Mouse (Mus musculus): ENCODE measurements around the gene Tmem184b. TPM values are rescaled to one million over a fixed set of nuclear protein-coding genes. Genes with fewer than 3 reads are reported as not detected.
A peak's percentile ranks its signal among the peaks of the same experiment; 100 is the strongest.

Gene Tmem184b
- total RNA-seq, 1 experiment from 2014 or later = 54.5 TPM

GRCm38 (mm10) chr15:79399231-79400052 lies 3.9 kb downstream of the Tmem184b start:
- DNase-seq = no peak

GRCm38 (mm10) chr15:79396736-79397135 lies 6.6 kb downstream of the Tmem184b start:
- no peak for DNase-seq

- no peak for DNase-seq
Measured at GRCm38 (mm10) chr15:79395281-79395680, 8.1 kb downstream of the Tmem184b start.

GRCm38 (mm10) chr15:79394842-79395241 lies 8.5 kb downstream of the Tmem184b start:
- DNase-seq = no peak

GRCm38 (mm10) chr15:79393101-79393500 lies 10.3 kb downstream of the Tmem184b start:
- no peak for DNase-seq

GRCm38 (mm10) chr15:79392527-79392926 lies 10.8 kb downstream of the Tmem184b start:
- no peak for DNase-seq

GRCm38 (mm10) chr15:79391447-79392093 lies 11.8 kb downstream of the Tmem184b start:
- DNase-seq = peak; percentile 69

GRCm38 (mm10) chr15:79390434-79390833 lies 12.9 kb downstream of the Tmem184b start:
- peak; percentile 65 for DNase-seq

GRCm38 (mm10) chr15:79388171-79388570 lies 15.2 kb downstream of the Tmem184b start:
- DNase-seq = no peak

- DNase-seq = no peak
Measured at GRCm38 (mm10) chr15:79387611-79388010, 15.8 kb downstream of the Tmem184b start.

- DNase-seq = no peak
Measured at GRCm38 (mm10) chr15:79387081-79387480, 16.3 kb downstream of the Tmem184b start.

GRCm38 (mm10) chr15:79381644-79382043 lies 21.7 kb downstream of the Tmem184b start:
- DNase-seq = no peak

GRCm38 (mm10) chr15:79380468-79381444 lies 22.6 kb downstream of the Tmem184b start:
- DNase-seq = peak; percentile 75

GRCm38 (mm10) chr15:79379658-79380057 lies 23.7 kb downstream of the Tmem184b start:
- DNase-seq = no peak

- no peak for DNase-seq
Measured at GRCm38 (mm10) chr15:79378608-79379007, 24.8 kb downstream of the Tmem184b start.

- DNase-seq = peak; percentile 49
Measured at GRCm38 (mm10) chr15:79377681-79378080, 25.7 kb downstream of the Tmem184b start.

GRCm38 (mm10) chr15:79374760-79375159 lies 28.6 kb downstream of the Tmem184b start:
- DNase-seq = no peak

- DNase-seq = no peak
Measured at GRCm38 (mm10) chr15:79370281-79370843, 33.0 kb downstream of the Tmem184b start.

GRCm38 (mm10) chr15:79369452-79370280 lies 33.7 kb downstream of the Tmem184b start:
- no peak for DNase-seq

GRCm38 (mm10) chr15:79368861-79369440 lies 34.4 kb downstream of the Tmem184b start:
- no peak for DNase-seq

Measured in adrenal gland, postnatal 25 days (tissue).